Mouse (Mus musculus) liver, embryonic 16.5 days (tissue): ENCODE results near the gene Vmn2r84. TPM values are rescaled to one million over a fixed set of nuclear protein-coding genes. Genes with fewer than 3 reads are reported as not detected.
A peak's percentile ranks its signal among the peaks of the same experiment; 100 is the strongest.
"Not testable (repeated sequence)": the region's sequence is repeated elsewhere in the genome, so short reads cannot be mapped to it uniquely, and the experiment has no call there.

Experiments used
- ATAC-seq: fragments of 200-750 bp; cut with Nextera tagmentation; 2 replicates; pipeline ENCODE4 v1.8.0; 2017; ENCODE audit warnings: low read depth, mild to moderate bottlenecking, moderate number of reproducible peaks, moderate library complexity
- H3K27ac ChIP-seq: fragments of 300-500 bp; sonication (generic); 2 replicates; pipeline ENCODE4 v1.5.1; 2014; ENCODE audit warnings: mild to moderate bottlenecking, low read length
- H3K27me3 ChIP-seq: fragments of 300-500 bp; sonication (generic); 2 replicates; pipeline ENCODE4 v1.6.1; 2014; ENCODE audit warnings: low read depth, low read length, mixed read lengths; ENCODE audit not compliant: control insufficient read depth, insufficient read depth
- H3K36me3 ChIP-seq: fragments of 300-500 bp; sonication (generic); 2 replicates; pipeline ENCODE4 v1.6.1; 2014; ENCODE audit warnings: mild to moderate bottlenecking; ENCODE audit not compliant: control insufficient read depth, insufficient read depth
- H3K4me1 ChIP-seq: fragments of 300-500 bp; sonication (generic); 2 replicates; pipeline ENCODE4 v1.6.1; 2014; ENCODE audit warnings: low read depth, low read length, mixed read lengths; ENCODE audit not compliant: control insufficient read depth
- H3K4me2 ChIP-seq: fragments of 300-500 bp; sonication (generic); 2 replicates; pipeline ENCODE4 v1.6.1; 2014; ENCODE audit warnings: low read depth, low read length, mixed read lengths
- H3K4me3 ChIP-seq: fragments of 300-500 bp; sonication (generic); 2 replicates; pipeline ENCODE4 v1.5.1; 2014; ENCODE audit warnings: low read depth, mild to moderate bottlenecking, low read length
- H3K9ac ChIP-seq: fragments of 300-500 bp; sonication (generic); 2 replicates; pipeline ENCODE4 v1.6.1; 2014; ENCODE audit warnings: low read depth, low read length
- H3K9me3 ChIP-seq: fragments of 300-500 bp; sonication (generic); replicated peaks from 2 replicates; pipeline ENCODE4 v1.6.1; 2016; ENCODE audit warnings: low read length; ENCODE audit not compliant: control insufficient read depth
- WGBS: fragments of 180-500 bp; shearing (Covaris S2); extraction: QIAGEN DNeasy Blood & Tissue Kit; methylation state at CpG from one replicate; pipeline ENCODE4 v1.1.7; 2014; ENCODE audit not compliant: insufficient replicate concordance; 5-methylcytosine and 5-hydroxymethylcytosine counted together
- polyA plus RNA-seq: library from polyadenylated mRNA; unstranded; fragments of >200 nt; fragmentation: Nextera tagmentation; extraction: Ambion mirVana; gene quantifications from 2 replicates; pipeline ENCODE4 v1.2.1, GENCODE M21; 2015

Vmn2r84 gene
- polyA plus RNA-seq, 1 experiment from 2014 or later, result 0.01 TPM

GRCm38 (mm10) chr10:130372491-130373173 is 21.5 kb downstream of the Vmn2r84 start:
- Histone ChIP-seq H3K4me1 (no peaks in the 10 kb centered on the region), H3K9me3 (no peaks in the 10 kb centered on the region), H3K4me2 (no peak overlapping the region), H3K27ac (no peak overlapping the region), H3K9ac (no peak overlapping the region), H3K4me3 (no peak overlapping the region), H3K36me3 (no peaks in the 10 kb centered on the region), H3K27me3 (no peaks in the 10 kb centered on the region)
- 29% methylated on average over 2 of the region's 2 CpGs for WGBS
- peak; percentile 66 for ATAC-seq

GRCm38 (mm10) chr10:130371644-130372043 is 22.5 kb downstream of the Vmn2r84 start:
- no peak for ATAC-seq
- H3K4me1 ChIP-seq, result no peaks in the 10 kb centered on the region
- H3K4me3 ChIP-seq, result no peak overlapping the region
- H3K27me3 ChIP-seq, result no peaks in the 10 kb centered on the region
- H3K9me3 ChIP-seq, result no peaks in the 10 kb centered on the region
- H3K36me3 ChIP-seq, result no peaks in the 10 kb centered on the region
- 57% methylated on average over 1 of the region's 1 CpGs for WGBS
- H3K27ac ChIP-seq, result no peak overlapping the region
- H3K4me2 ChIP-seq, result no peak overlapping the region
- H3K9ac ChIP-seq, result no peak overlapping the region

- H3K9me3 ChIP-seq, result no peaks in the 10 kb centered on the region
- H3K4me3 ChIP-seq, result no peak overlapping the region
- no peak overlapping the region for H3K27ac ChIP-seq
- H3K27me3 ChIP-seq, result no peaks in the 10 kb centered on the region
- no peaks in the 10 kb centered on the region for H3K4me1 ChIP-seq
- no peaks in the 10 kb centered on the region for H3K36me3 ChIP-seq
- no peak overlapping the region for H3K4me2 ChIP-seq
- WGBS, result 63% methylated on average over 2 of the region's 2 CpGs
- H3K9ac ChIP-seq, result no peak overlapping the region
- ATAC-seq, result no peak
Measured at GRCm38 (mm10) chr10:130370005-130370682, 24.0 kb downstream of the Vmn2r84 start.

- Histone ChIP-seq H3K4me2 (no peak overlapping the region), H3K4me3 (no peak overlapping the region), H3K27me3 (no peaks in the 10 kb centered on the region), H3K27ac (no peak overlapping the region), H3K36me3 (no peaks in the 10 kb centered on the region), H3K9me3 (no peaks in the 10 kb centered on the region), H3K4me1 (no peaks in the 10 kb centered on the region), H3K9ac (no peak overlapping the region)
- ATAC-seq, result no peak
Measured at GRCm38 (mm10) chr10:130368384-130368783, 25.7 kb downstream of the Vmn2r84 start.

- Histone ChIP-seq H3K36me3 (no peaks in the 10 kb centered on the region), H3K4me2 (no peak overlapping the region), H3K27me3 (no peaks in the 10 kb centered on the region), H3K9me3 (no peaks in the 10 kb centered on the region), H3K9ac (no peak overlapping the region), H3K27ac (no peak overlapping the region), H3K4me1 (no peaks in the 10 kb centered on the region), H3K4me3 (no peak overlapping the region)
- no peak for ATAC-seq
Measured at GRCm38 (mm10) chr10:130364766-130365165, 29.4 kb downstream of the Vmn2r84 start.

- H3K27ac ChIP-seq, result no peak overlapping the region
- ATAC-seq, result no peak
- 47% methylated on average over 2 of the region's 2 CpGs for WGBS
- H3K4me2 ChIP-seq, result no peak overlapping the region
- no peaks in the 10 kb centered on the region for H3K27me3 ChIP-seq
- no peak overlapping the region for H3K4me3 ChIP-seq
- no peaks in the 10 kb centered on the region for H3K36me3 ChIP-seq
- no peaks in the 10 kb centered on the region for H3K4me1 ChIP-seq
- no peak overlapping the region for H3K9ac ChIP-seq
- no peaks in the 10 kb centered on the region for H3K9me3 ChIP-seq
Measured at GRCm38 (mm10) chr10:130363438-130364164, 30.5 kb downstream of the Vmn2r84 start.

GRCm38 (mm10) chr10:130344056-130344455 is 50.1 kb downstream of the Vmn2r84 start:
- Histone ChIP-seq H3K4me1 (no peaks in the 10 kb centered on the region), H3K9ac (no peak overlapping the region), H3K9me3 (no peaks in the 10 kb centered on the region), H3K36me3 (no peaks in the 10 kb centered on the region), H3K4me2 (no peak overlapping the region), H3K27ac (no peak overlapping the region), H3K4me3 (no peak overlapping the region), H3K27me3 (no peaks in the 10 kb centered on the region)
- WGBS, result 41% methylated on average over 1 of the region's 1 CpGs
- no peak for ATAC-seq

- H3K9me3 ChIP-seq, H3K27me3 ChIP-seq, H3K36me3 ChIP-seq, ATAC-seq, H3K9ac ChIP-seq, H3K4me2 ChIP-seq, H3K4me3 ChIP-seq, H3K4me1 ChIP-seq, H3K27ac ChIP-seq: not testable (repeated sequence)
- WGBS, result 67% methylated on average over 4 of the region's 4 CpGs
Measured at GRCm38 (mm10) chr10:130340050-130340449, 54.1 kb downstream of the Vmn2r84 start.

GRCm38 (mm10) chr10:130337581-130337980 is 56.6 kb downstream of the Vmn2r84 start:
- H3K4me2 ChIP-seq, result no peak overlapping the region
- WGBS, result 24% methylated on average over 2 of the region's 2 CpGs
- H3K27ac ChIP-seq, result no peak overlapping the region
- no peak overlapping the region for H3K9ac ChIP-seq
- no peaks in the 10 kb centered on the region for H3K27me3 ChIP-seq
- ATAC-seq, result no peak
- no peaks in the 10 kb centered on the region for H3K4me1 ChIP-seq
- H3K36me3 ChIP-seq, result no peaks in the 10 kb centered on the region
- H3K9me3 ChIP-seq, result no peaks in the 10 kb centered on the region
- H3K4me3 ChIP-seq, result no peak overlapping the region
